Mouse (Mus musculus): ENCODE measurements around the gene Gpr150.

Gene Gpr150

DNA sequence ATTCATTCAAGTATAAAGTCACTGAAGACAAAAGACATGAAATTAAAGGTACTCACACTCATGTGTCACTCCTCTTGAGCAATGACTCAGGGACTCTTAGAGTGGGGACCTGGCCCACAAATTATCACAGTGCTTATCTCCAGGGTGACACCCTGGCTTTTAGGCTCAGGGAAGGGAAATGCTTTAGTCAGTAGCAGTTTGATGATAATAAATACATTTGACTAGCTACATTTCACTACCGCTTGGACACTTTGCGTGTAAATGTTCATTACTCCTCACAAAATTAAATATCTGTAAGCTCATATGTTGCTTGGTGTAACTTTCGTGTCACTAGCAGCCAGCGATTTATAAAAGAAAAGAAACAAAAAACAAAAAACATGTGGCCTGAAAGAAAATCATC, 39.3 kb downstream of the Gpr150 start:
- DNase-seq (ENCODE audit: low read depth in 1 of 2, low spot score in 2 of 2): no peak

DNA sequence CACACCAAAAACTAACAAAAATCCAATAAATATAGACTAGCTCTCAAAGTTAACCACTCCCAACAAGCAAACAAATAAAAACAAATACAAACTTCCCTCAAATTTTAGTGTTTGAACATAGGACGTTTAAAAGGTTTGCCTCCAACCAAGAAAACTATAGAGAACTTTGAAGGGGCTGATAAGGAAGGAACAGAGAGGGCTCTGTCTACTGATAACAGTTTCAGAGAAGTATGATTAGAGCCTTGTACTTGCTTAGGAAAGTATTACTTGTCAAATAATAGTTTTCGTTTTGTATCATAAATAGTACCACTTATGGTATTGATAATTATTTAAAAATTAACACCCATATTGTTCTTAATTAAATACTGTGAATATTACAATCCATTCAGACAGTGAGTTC, 42.3 kb downstream of the Gpr150 start:
- no peak for DNase-seq (ENCODE audit: low read depth in 1 of 2, low spot score in 2 of 2)

Measured in monocyte, adult 2 months (primary cell).